Mouse (Mus musculus) megakaryocyte, embryonic 14.5 days (primary cell): Measurements from ENCODE around the gene Cd19.

Source experiments
- FLI1 ChIP-seq: IDR thresholded peaks from 2 replicates; pipeline ENCODE4 v1.6.1; 2012; ENCODE audit warnings: low read length, inconsistent platforms, mixed read lengths
- GATA1 ChIP-seq: IDR thresholded peaks from 3 replicates; pipeline ENCODE4 v1.6.1; 2012; ENCODE audit warnings: mixed read lengths, low read length, inconsistent platforms, borderline replicate concordance

- TF ChIP-seq FLI1 (no peak), GATA1 (no peak)
Measured at GRCm38 (mm10) chr7:126464121-126464520, 49.4 kb upstream of the Cd19 start.
